Mouse (Mus musculus) cerebellum, adult 2 months (tissue): ENCODE results near the gene Cfap45.

Experiments used
- CTCF ChIP-seq: fragments of 200-500 bp; IDR thresholded peaks from 2 replicates; pipeline ENCODE4 v1.5.1; 2011; ENCODE audit warnings: low read depth, mild to moderate bottlenecking, control low read depth, low read length, moderate library complexity, borderline replicate concordance; ENCODE audit not compliant: insufficient read depth
- POLR2A ChIP-seq: fragments of 200-500 bp; IDR thresholded peaks from 2 replicates; pipeline ENCODE4 v1.6.1; 2011; ENCODE audit warnings: low read length, control low read depth, borderline replicate concordance; ENCODE audit not compliant: insufficient read depth

- TF ChIP-seq CTCF (no peak), POLR2A (no peak)
Measured at GRCm38 (mm10) chr1:172552623-172553022, 32.0 kb downstream of the Cfap45 start.
